Mouse (Mus musculus) hindbrain, embryonic 16.5 days (tissue): ENCODE measurements at regions not wholly inside any gene's neighbourhood (a gene's known extent, or its start where the extent isn't known, plus 50 kb on each side); places are given as distances from the start of the nearest gene placed in this dataset.

Experiments
- ATAC-seq: fragments of 200-750 bp; cut with Nextera tagmentation; 2 replicates; pipeline ENCODE4 v1.8.0; 2017; ENCODE audit warnings: moderate TSS enrichment, moderate library complexity
- H3K27ac ChIP-seq: fragments of 300-500 bp; sonication (generic); 2 replicates; pipeline ENCODE4 v1.5.1; 2014; ENCODE audit warnings: low read depth, mild to moderate bottlenecking, control low read depth, low read length, moderate library complexity
- H3K27me3 ChIP-seq: fragments of 300-500 bp; sonication (generic); replicated peaks from 2 replicates; pipeline ENCODE4 v1.6.1; 2014; ENCODE audit warnings: low read length; ENCODE audit not compliant: control insufficient read depth, insufficient read depth
- H3K36me3 ChIP-seq: fragments of 300-500 bp; sonication (generic); 2 replicates; pipeline ENCODE4 v1.6.1; 2014; ENCODE audit warnings: mild to moderate bottlenecking, low read length, moderate library complexity, mixed read lengths; ENCODE audit not compliant: control insufficient read depth, insufficient read depth
- H3K4me1 ChIP-seq: fragments of 300-500 bp; sonication (generic); 2 replicates; pipeline ENCODE4 v1.6.1; 2014; ENCODE audit warnings: low read depth, low read length; ENCODE audit not compliant: control insufficient read depth, insufficient read depth
- H3K4me2 ChIP-seq: fragments of 300-500 bp; sonication (generic); 2 replicates; pipeline ENCODE4 v1.6.1; 2014; ENCODE audit warnings: mild to moderate bottlenecking, low read length, control low read depth, moderate library complexity
- H3K4me3 ChIP-seq: fragments of 300-500 bp; sonication (generic); 2 replicates; pipeline ENCODE4 v1.5.1; 2014; ENCODE audit warnings: mild to moderate bottlenecking, low read length, control low read depth, moderate library complexity
- H3K9ac ChIP-seq: fragments of 300-500 bp; sonication (generic); 2 replicates; pipeline ENCODE4 v1.6.1; 2014; ENCODE audit warnings: low read depth, mild to moderate bottlenecking, control low read depth, low read length, moderate library complexity
- H3K9me3 ChIP-seq: fragments of 300-500 bp; sonication (generic); 2 replicates; pipeline ENCODE4 v1.6.1; 2014; ENCODE audit warnings: mild to moderate bottlenecking, low read length, moderate library complexity; ENCODE audit not compliant: control insufficient read depth
- WGBS: fragments of 180-500 bp; shearing (Covaris S2); extraction: QIAGEN DNeasy Blood & Tissue Kit; methylation state at CpG from one replicate; pipeline ENCODE4 v1.1.7; 2014; 5-methylcytosine and 5-hydroxymethylcytosine counted together

DNA sequence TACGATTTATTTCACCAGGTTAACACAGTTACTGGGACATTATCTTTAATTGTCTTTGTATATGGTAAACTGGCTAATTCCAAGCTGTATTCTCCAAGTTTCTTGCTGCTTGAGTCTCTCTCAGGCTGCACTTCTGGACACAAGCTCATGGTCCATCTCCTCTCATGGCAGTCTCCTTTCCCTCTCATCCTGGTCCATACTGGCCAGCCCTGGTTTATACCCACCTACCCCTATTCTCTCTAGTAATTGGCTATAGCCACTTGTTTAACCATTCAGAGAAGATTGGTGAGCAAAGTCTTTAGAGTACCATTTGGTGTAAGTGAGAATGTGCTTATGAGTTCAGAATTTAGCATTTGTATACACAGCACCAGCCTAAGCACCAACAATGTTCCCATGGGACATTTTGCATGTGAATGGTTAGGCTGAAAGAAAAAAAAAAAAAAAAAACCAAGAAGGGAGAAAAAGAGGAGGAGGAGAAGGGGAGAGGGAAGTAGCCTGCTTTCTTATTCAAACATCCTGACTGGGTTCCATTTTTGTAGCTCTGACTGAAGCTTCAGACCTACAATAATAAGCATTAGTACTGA, 63.2 kb upstream of the Gm11487 start:
- no peak for ATAC-seq
- 91% methylated on average over 1 of the region's 1 CpGs for WGBS

More for the DNA sequence above, 63.2 kb upstream of the Gm11487 start:
- Histone ChIP-seq H3K4me1 (no peaks in the 10 kb centered on the region), H3K9ac (no peak overlapping the region), H3K4me2 (no peak overlapping the region), H3K36me3 (no peaks in the 10 kb centered on the region), H3K4me3 (no peak overlapping the region), H3K27ac (no peak overlapping the region), H3K9me3 (no peaks in the 10 kb centered on the region), H3K27me3 (no peaks in the 10 kb centered on the region; the same call in 1 of the 2 replicates)
